Mouse (Mus musculus): ENCODE measurements around the gene Slit3.

- TF ChIP-seq CTCF (conservative IDR thresholded peaks at IDR 0.05; ENCODE audit: low read length) = no peak
- TF ChIP-seq POU5F1 (IDR thresholded peaks at IDR 0.05; ENCODE audit: borderline replicate concordance, low read length) = no peak
- no peak for TF ChIP-seq NANOG (IDR thresholded peaks at IDR 0.05; ENCODE audit: borderline replicate concordance, low read length)
Observed at GRCm38 (mm10) chr11:35171505-35171904, 50.5 kb downstream of the Slit3 start.

Data from E14TG2a.4 (cell line).